Mouse (Mus musculus) testis, adult 2 months (tissue): ENCODE measurements around the gene Ptrh2. TPM values are rescaled to one million over a fixed set of nuclear protein-coding genes. Genes with fewer than 3 reads are reported as not detected.

Experiments used
- H3K27ac ChIP-seq: fragments of 200-500 bp; 2 replicates; pipeline ENCODE4 v1.5.1; 2012; ENCODE audit warnings: low read depth, low read length; ENCODE audit not compliant: control insufficient read depth, insufficient read depth
- H3K27me3 ChIP-seq: fragments of 200-500 bp; 2 replicates; pipeline ENCODE4 v1.6.1; 2012; ENCODE audit warnings: mild to moderate bottlenecking, low read length, moderate library complexity; ENCODE audit not compliant: control insufficient read depth, insufficient read depth
- H3K36me3 ChIP-seq: fragments of 200-500 bp; 2 replicates; pipeline ENCODE4 v1.6.1; 2012; ENCODE audit warnings: mild to moderate bottlenecking, low read length; ENCODE audit not compliant: control insufficient read depth, insufficient read depth
- H3K4me1 ChIP-seq: fragments of 200-500 bp; 2 replicates; pipeline ENCODE4 v1.6.1; 2012; ENCODE audit warnings: low read length; ENCODE audit not compliant: control insufficient read depth, insufficient read depth
- H3K4me3 ChIP-seq: fragments of 200-500 bp; 2 replicates; pipeline ENCODE4 v1.5.1; 2012; ENCODE audit warnings: low read depth, mild to moderate bottlenecking, low read length, moderate library complexity, mixed read lengths; ENCODE audit not compliant: control insufficient read depth
- CTCF ChIP-seq: fragments of 200-500 bp; IDR thresholded peaks from 2 replicates; pipeline ENCODE4 v1.5.1; 2012; ENCODE audit warnings: low read depth, mild to moderate bottlenecking, inconsistent platforms, low read length, moderate library complexity; ENCODE audit not compliant: control insufficient read depth, insufficient read depth, insufficient replicate concordance
- POLR2A ChIP-seq: fragments of 200-500 bp; IDR thresholded peaks from 2 replicates; pipeline ENCODE4 v1.6.1; 2012; ENCODE audit warnings: low read depth, mild to moderate bottlenecking, inconsistent platforms, low read length, moderate library complexity; ENCODE audit not compliant: control insufficient read depth
- polyA plus RNA-seq: library from polyadenylated mRNA; depleted of rRNA; stranded (reverse); fragments of >200 nt; gene quantifications from 2 replicates; pipeline ENCODE4 v1.2.3, GENCODE M21; 2012

The Ptrh2 gene
- polyA plus RNA-seq, 1 experiment: 3.4 TPM

GRCm38 (mm10) chr11:86647706-86648447 lies 35.9 kb upstream of the Ptrh2 start:
- TF ChIP-seq CTCF: no peak
- no peak for TF ChIP-seq POLR2A
- H3K27me3 ChIP-seq: no peaks in the 10 kb centered on the region
- H3K27ac ChIP-seq: no peak overlapping the region
- no peaks in the 10 kb centered on the region; the same call in 1 of the 2 replicates for H3K36me3 ChIP-seq
- no peak overlapping the region for H3K4me3 ChIP-seq
- no peaks in the 10 kb centered on the region for H3K4me1 ChIP-seq

GRCm38 (mm10) chr11:86649542-86649941 lies 34.2 kb upstream of the Ptrh2 start:
- no peak for TF ChIP-seq POLR2A
- TF ChIP-seq CTCF: no peak
- H3K36me3 ChIP-seq: no peaks in the 10 kb centered on the region; the same call in 1 of the 2 replicates

GRCm38 (mm10) chr11:86650676-86651075 lies 33.1 kb upstream of the Ptrh2 start:
- no peak overlapping the region for H3K4me3 ChIP-seq
- TF ChIP-seq CTCF (no peak), POLR2A (no peak)
- no peak overlapping the region for H3K27ac ChIP-seq
- H3K4me1 ChIP-seq: no peaks in the 10 kb centered on the region
- no peaks in the 10 kb centered on the region for H3K27me3 ChIP-seq
- no peaks in the 10 kb centered on the region; the same call in 1 of the 2 replicates for H3K36me3 ChIP-seq

More at GRCm38 (mm10) chr11:86649542-86649941, 34.2 kb upstream of the Ptrh2 start:
- Histone ChIP-seq H3K4me3 (no peak overlapping the region), H3K27me3 (no peaks in the 10 kb centered on the region), H3K4me1 (no peaks in the 10 kb centered on the region), H3K27ac (no peak overlapping the region)

DNA sequence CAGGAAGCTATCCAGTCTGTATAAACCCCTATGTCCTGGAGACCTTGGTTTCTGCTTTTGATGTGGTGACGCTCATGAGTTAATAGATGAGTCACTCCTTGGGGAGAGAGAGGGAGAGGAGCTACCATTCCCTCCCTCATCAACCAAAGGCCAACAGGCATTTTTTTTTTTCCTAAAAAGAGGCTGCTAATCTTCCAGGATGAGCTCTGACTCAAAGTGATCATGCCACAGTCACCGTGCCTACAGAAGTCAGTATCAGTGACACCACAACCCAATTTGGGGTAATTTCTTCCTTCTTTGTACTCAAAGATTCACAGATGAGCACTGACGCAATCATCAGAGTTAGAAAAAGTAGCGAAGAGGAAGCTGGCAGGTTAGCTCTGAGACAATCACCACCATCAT lies 31.2 kb upstream of the Ptrh2 start:
- TF ChIP-seq CTCF (no peak), POLR2A (no peak)
- Histone ChIP-seq H3K4me3 (no peak overlapping the region), H3K4me1 (no peaks in the 10 kb centered on the region), H3K36me3 (peaks cover 2% of the 10 kb centered on the region; the same call in 1 of the 2 replicates), H3K27ac (no peak overlapping the region), H3K27me3 (no peaks in the 10 kb centered on the region)

- H3K4me3 ChIP-seq: no peak overlapping the region
- peaks cover 2% of the 10 kb centered on the region for H3K36me3 ChIP-seq
- H3K4me1 ChIP-seq: no peaks in the 10 kb centered on the region
- no peaks in the 10 kb centered on the region for H3K27me3 ChIP-seq
- no peak for TF ChIP-seq CTCF
- TF ChIP-seq POLR2A: no peak
- H3K27ac ChIP-seq: no peak overlapping the region
Observed at GRCm38 (mm10) chr11:86653446-86653845, 30.3 kb upstream of the Ptrh2 start.

DNA sequence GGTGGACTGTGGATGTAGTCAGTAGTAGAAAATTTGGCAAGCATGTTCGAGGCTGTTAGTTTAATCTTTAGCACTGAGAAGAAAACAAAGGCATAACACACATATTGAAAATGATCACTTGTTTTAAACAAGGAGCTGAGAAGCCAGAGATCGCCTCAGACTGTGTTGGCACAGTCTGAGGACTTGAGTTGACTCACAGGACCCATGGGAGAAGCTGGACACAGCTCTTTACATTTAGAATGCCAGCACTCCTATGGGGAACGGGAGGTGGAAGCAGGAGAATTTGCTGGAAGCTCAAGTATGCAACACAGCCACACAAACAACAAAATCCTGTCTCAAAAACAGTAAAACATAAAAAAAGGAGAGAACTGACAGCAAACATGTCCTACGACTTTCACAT lies 29.7 kb upstream of the Ptrh2 start:
- TF ChIP-seq POLR2A (no peak), CTCF (no peak)
- Histone ChIP-seq H3K27me3 (no peaks in the 10 kb centered on the region), H3K4me3 (no peak overlapping the region), H3K36me3 (peaks cover 2% of the 10 kb centered on the region), H3K4me1 (no peaks in the 10 kb centered on the region), H3K27ac (no peak overlapping the region)

DNA sequence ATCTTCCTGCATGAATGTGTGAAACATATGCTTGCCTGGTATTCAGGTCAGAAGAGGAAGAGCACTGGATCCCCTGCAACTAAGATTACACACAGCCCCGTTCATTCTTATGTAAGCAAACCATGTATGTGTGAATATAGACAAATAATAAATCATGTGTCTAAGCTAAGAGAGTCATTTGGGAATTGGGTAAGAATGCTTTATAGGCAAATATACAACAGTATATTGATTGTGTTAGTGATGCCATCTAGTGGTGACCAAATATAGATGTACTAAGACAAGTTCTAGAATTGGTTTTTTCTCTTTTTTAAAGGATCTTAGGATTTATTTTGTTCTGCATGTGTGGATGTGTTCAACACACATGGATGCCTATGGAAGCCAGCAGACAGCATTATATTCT lies 28.1 kb upstream of the Ptrh2 start:
- Histone ChIP-seq H3K36me3 (peaks cover 2% of the 10 kb centered on the region), H3K27ac (no peak overlapping the region)

More for the DNA sequence above, 28.1 kb upstream of the Ptrh2 start:
- H3K4me1 ChIP-seq: no peaks in the 10 kb centered on the region
- TF ChIP-seq CTCF (no peak), POLR2A (no peak)
- H3K4me3 ChIP-seq: no peak overlapping the region
- H3K27me3 ChIP-seq: no peaks in the 10 kb centered on the region
